Mouse (Mus musculus) bone marrow, adult 2 months (tissue): ENCODE results near the gene Plxnb1. TPM values are rescaled to one million over a fixed set of nuclear protein-coding genes. Genes with fewer than 3 reads are reported as not detected.

Source experiments
- H3K27ac ChIP-seq: fragments of 200-500 bp; 2 replicates; pipeline ENCODE4 v1.5.1; 2012; ENCODE audit warnings: low read depth, mild to moderate bottlenecking, control low read depth, inconsistent platforms, low read length; ENCODE audit not compliant: control insufficient read depth, poor library complexity, insufficient read depth
- H3K4me1 ChIP-seq: fragments of 200-500 bp; 2 replicates; pipeline ENCODE4 v1.6.1; 2011; ENCODE audit warnings: low read length; ENCODE audit not compliant: control insufficient read depth, insufficient read depth
- H3K4me3 ChIP-seq: fragments of 200-500 bp; replicated peaks from 2 replicates; pipeline ENCODE3; 2011; ENCODE audit warnings: mild to moderate bottlenecking, low read depth, low read length, control low read depth; ENCODE audit not compliant: control insufficient read depth
- CTCF ChIP-seq: fragments of 200-500 bp; IDR thresholded peaks from 2 replicates; pipeline ENCODE4 v1.5.1; 2011; ENCODE audit warnings: low read length, control low read depth; ENCODE audit not compliant: control insufficient read depth, insufficient read depth
- POLR2A ChIP-seq: fragments of 200-500 bp; IDR thresholded peaks from 2 replicates; pipeline ENCODE4 v1.6.1; 2011; ENCODE audit warnings: low read depth, mild to moderate bottlenecking, control low read depth, low read length, borderline replicate concordance; ENCODE audit not compliant: control insufficient read depth
- WGBS: fragments of 180-500 bp; shearing (Covaris S2); methylation state at CpG from one replicate; pipeline ENCODE4 v1.1.7; 2018; 5-methylcytosine and 5-hydroxymethylcytosine counted together
- polyA plus RNA-seq: library from polyadenylated mRNA; stranded (reverse); fragments of >200 nt; gene quantifications from 2 replicates; pipeline ENCODE4 v1.2.4, GENCODE M21; 2011; ENCODE audit warnings: low replicate concordance; ENCODE audit not compliant: missing spikeins, insufficient read depth, insufficient read length

Gene Plxnb1
- polyA plus RNA-seq, 1 experiment: 1.1 TPM

GRCm38 (mm10) chr9:109058006-109058765, 37.0 kb upstream of the Plxnb1 start:
- Histone ChIP-seq H3K27ac (peak overlapping the region; percentile 78), H3K4me3 (peak overlapping the region; percentile 61), H3K4me1 (peaks cover 11% of the 10 kb centered on the region)
- WGBS: 69% methylated on average over 19 of the region's 19 CpGs
- TF ChIP-seq POLR2A: peak; percentile 36; the same call in 1 of the 2 replicates
- TF ChIP-seq CTCF: no peak

GRCm38 (mm10) chr9:109059136-109059903, 35.9 kb upstream of the Plxnb1 start, which contains the start of gene Trex1:
Trex1 (minus strand) TSS chr9:109059734.
- TF ChIP-seq POLR2A: peak; percentile 99
- peak; percentile 99 for TF ChIP-seq CTCF

GRCm38 (mm10) chr9:109060184-109060897, 34.8 kb upstream of the Plxnb1 start:
- no peak for TF ChIP-seq CTCF
- TF ChIP-seq POLR2A: peak; percentile 16; the same call in 1 of the 2 replicates
- H3K4me1 ChIP-seq: peaks cover 10% of the 10 kb centered on the region
- WGBS: 85% methylated on average over 16 of the region's 16 CpGs
- H3K27ac ChIP-seq: no peak overlapping the region
- H3K4me3 ChIP-seq: no peak overlapping the region

More at GRCm38 (mm10) chr9:109059136-109059903, 35.9 kb upstream of the Plxnb1 start, which contains the start of gene Trex1:
- Histone ChIP-seq H3K27ac (peak within 1 kb of the TSS; percentile 78), H3K4me3 (peak within 1 kb of the TSS; percentile 61), H3K4me1 (peaks cover 11% of the 10 kb centered on the region)
- WGBS: 2% methylated on average over 15 of the region's 15 CpGs

- peaks cover 8% of the 10 kb centered on the region; the same call in 1 of the 2 replicates for H3K4me1 ChIP-seq
- no peak overlapping the region for H3K4me3 ChIP-seq
- 84% methylated on average over 5 of the region's 5 CpGs for WGBS
- TF ChIP-seq CTCF (no peak), POLR2A (no peak)
- no peak overlapping the region for H3K27ac ChIP-seq
These were observed 34.3 kb upstream of the Plxnb1 start for GRCm38 (mm10) chr9:109060898-109061295.

- Histone ChIP-seq H3K4me1 (peaks cover 2% of the 10 kb centered on the region; the same call in 1 of the 2 replicates), H3K27ac (no peak overlapping the region), H3K4me3 (no peak overlapping the region)
- no peak for TF ChIP-seq POLR2A
- no peak for TF ChIP-seq CTCF
- WGBS: 97% methylated on average over 3 of the region's 3 CpGs
These were observed 27.0 kb upstream of the Plxnb1 start for GRCm38 (mm10) chr9:109068095-109068735.

- Histone ChIP-seq H3K4me3 (peak within 1 kb of the TSS; percentile 86), H3K27ac (peak within 1 kb of the TSS; percentile 84), H3K4me1 (peaks cover 4% of the 10 kb centered on the region; the same call in 1 of the 2 replicates)
- TF ChIP-seq CTCF: no peak
- TF ChIP-seq POLR2A: peak; percentile 75; the same call in 1 of the 2 replicates
- under 1% methylated on average over 57 of the region's 57 CpGs for WGBS
These were observed 21.3 kb upstream of the Plxnb1 start, which contains the start of gene Atrip for GRCm38 (mm10) chr9:109073661-109074573. Atrip (minus strand) TSS chr9:109074124.
